Mouse (Mus musculus) megakaryocyte, embryonic 14.5 days (primary cell): ENCODE measurements around the gene Prdm8.

Experiments
- FLI1 ChIP-seq: IDR thresholded peaks from 2 replicates; pipeline ENCODE4 v1.6.1; 2012; ENCODE audit warnings: low read length, inconsistent platforms, mixed read lengths
- GATA1 ChIP-seq: IDR thresholded peaks from 3 replicates; pipeline ENCODE4 v1.6.1; 2012; ENCODE audit warnings: mixed read lengths, low read length, inconsistent platforms, borderline replicate concordance

DNA sequence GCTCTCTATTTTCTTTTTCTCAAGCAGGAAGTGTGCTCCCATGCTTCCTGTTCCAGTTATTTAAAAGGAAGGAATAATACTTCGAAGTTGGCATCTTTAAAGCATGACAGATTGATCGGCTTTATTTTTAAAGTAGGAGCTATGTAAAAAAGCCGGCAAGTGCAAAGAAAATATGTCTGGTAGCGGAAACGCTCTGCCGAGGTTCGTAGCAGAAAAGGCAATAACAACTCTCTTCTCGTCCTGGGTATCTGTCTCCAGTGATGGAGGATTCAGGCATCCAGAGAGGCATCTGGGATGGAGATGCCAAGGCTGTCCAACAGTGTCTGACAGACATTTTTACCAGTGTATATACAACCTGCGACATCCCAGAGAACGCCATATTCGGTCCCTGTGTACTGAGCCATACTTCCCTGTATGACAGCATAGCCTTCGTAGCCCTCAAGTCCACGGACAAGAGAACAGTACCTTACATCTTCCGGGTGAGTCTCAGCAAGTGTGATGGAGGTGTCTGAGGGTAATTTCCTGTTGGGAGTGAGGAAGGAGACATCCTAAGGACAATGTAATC lies 16.1 kb downstream of the Prdm8 start:
- TF ChIP-seq GATA1 (no peak), FLI1 (no peak)
